Mouse (Mus musculus) ES-Bruce4 (cell line): ENCODE measurements at regions not wholly inside any gene's neighbourhood (a gene's known extent, or its start where the extent isn't known, plus 50 kb on each side); places are given as distances from the start of the nearest gene placed in this dataset.

Experiments
- CTCF ChIP-seq: IDR thresholded peaks from one replicate; pipeline ENCODE4 v1.8.1; 2011; ENCODE audit warnings: low read depth, low read length
- EP300 ChIP-seq: IDR thresholded peaks from 2 replicates; pipeline ENCODE4 v1.6.1; 2011; ENCODE audit warnings: low read depth, low read length; ENCODE audit not compliant: insufficient read depth
- POLR2A ChIP-seq: IDR thresholded peaks from one replicate; pipeline ENCODE4 v1.8.1; 2011; ENCODE audit warnings: low read length; ENCODE audit not compliant: insufficient read depth

DNA sequence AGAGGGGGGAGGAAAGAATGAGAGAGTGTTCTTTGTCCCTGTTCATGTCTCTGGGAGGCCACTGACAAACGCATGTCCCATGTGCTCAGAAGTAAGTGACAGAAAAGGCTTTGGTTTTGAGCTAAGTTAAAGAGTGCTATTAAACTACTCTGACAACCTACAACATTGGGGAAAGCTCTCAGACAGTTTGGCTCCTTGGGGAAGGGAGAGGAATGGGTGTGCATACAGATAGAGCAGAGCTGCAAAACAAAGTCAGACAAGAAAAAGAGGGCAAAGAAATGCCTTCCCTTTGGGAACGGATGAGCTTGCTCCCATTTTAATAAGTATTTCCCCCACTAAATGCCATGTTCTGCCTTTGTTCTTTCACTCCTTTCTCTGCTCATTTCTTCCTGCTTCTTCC is 94.0 kb downstream of the Ehf start:
- TF ChIP-seq CTCF: no peak
- no peak for TF ChIP-seq EP300
- TF ChIP-seq POLR2A: no peak
